Mouse (Mus musculus) heart, embryonic 16.5 days (tissue): ENCODE measurements around the gene Pdcd2l. TPM values are rescaled to one million over a fixed set of nuclear protein-coding genes. Genes with fewer than 3 reads are reported as not detected.
A peak's percentile ranks its signal among the peaks of the same experiment; 100 is the strongest.

ENCODE experiments used
- ATAC-seq: fragments of 200-750 bp; cut with Nextera tagmentation; replicated peaks from 2 replicates; pipeline ENCODE4 v1.8.0; 2017; ENCODE audit warnings: moderate number of reproducible peaks; ENCODE audit not compliant: insufficient read depth, low FRiP score; ENCODE audit errors: extremely low read depth
- H3K27ac ChIP-seq: fragments of 300-500 bp; sonication (generic); 2 replicates; pipeline ENCODE4 v1.5.1; 2014; ENCODE audit warnings: mild to moderate bottlenecking, low read length, control low read depth, moderate library complexity
- H3K27me3 ChIP-seq: fragments of 300-500 bp; sonication (generic); 2 replicates; pipeline ENCODE4 v1.6.1; 2014; ENCODE audit warnings: low read length, mixed read lengths; ENCODE audit not compliant: control insufficient read depth, insufficient read depth
- H3K36me3 ChIP-seq: fragments of 300-500 bp; sonication (generic); 2 replicates; pipeline ENCODE4 v1.6.1; 2014; ENCODE audit not compliant: control insufficient read depth, insufficient read depth
- H3K4me1 ChIP-seq: fragments of 300-500 bp; sonication (generic); 2 replicates; pipeline ENCODE4 v1.6.1; 2014; ENCODE audit warnings: low read length, mixed read lengths; ENCODE audit not compliant: control insufficient read depth, insufficient read depth
- H3K4me2 ChIP-seq: fragments of 300-500 bp; sonication (generic); 2 replicates; pipeline ENCODE4 v1.6.1; 2014; ENCODE audit warnings: low read depth, mild to moderate bottlenecking, control low read depth, low read length
- H3K4me3 ChIP-seq: fragments of 300-500 bp; sonication (generic); 2 replicates; pipeline ENCODE4 v1.5.1; 2014; ENCODE audit warnings: mild to moderate bottlenecking, control low read depth, low read length
- H3K9ac ChIP-seq: fragments of 300-500 bp; sonication (generic); 2 replicates; pipeline ENCODE4 v1.6.1; 2014; ENCODE audit warnings: low read length, control low read depth
- H3K9me3 ChIP-seq: fragments of 300-500 bp; sonication (generic); replicated peaks from 2 replicates; pipeline ENCODE4 v1.6.1; 2016; ENCODE audit warnings: low read length; ENCODE audit not compliant: control insufficient read depth
- WGBS: fragments of 180-500 bp; shearing (Covaris S2); extraction: QIAGEN DNeasy Blood & Tissue Kit; methylation state at CpG from one replicate; pipeline ENCODE4 v1.1.7; 2014; 5-methylcytosine and 5-hydroxymethylcytosine counted together
- polyA plus RNA-seq: library from polyadenylated mRNA; unstranded; fragments of >200 nt; fragmentation: Nextera tagmentation; extraction: Ambion mirVana; gene quantifications from 2 replicates; pipeline ENCODE4 v1.2.1, GENCODE M21; 2015

The Pdcd2l gene
- polyA plus RNA-seq, 1 experiment from 2014 or later = 59.5 TPM

DNA sequence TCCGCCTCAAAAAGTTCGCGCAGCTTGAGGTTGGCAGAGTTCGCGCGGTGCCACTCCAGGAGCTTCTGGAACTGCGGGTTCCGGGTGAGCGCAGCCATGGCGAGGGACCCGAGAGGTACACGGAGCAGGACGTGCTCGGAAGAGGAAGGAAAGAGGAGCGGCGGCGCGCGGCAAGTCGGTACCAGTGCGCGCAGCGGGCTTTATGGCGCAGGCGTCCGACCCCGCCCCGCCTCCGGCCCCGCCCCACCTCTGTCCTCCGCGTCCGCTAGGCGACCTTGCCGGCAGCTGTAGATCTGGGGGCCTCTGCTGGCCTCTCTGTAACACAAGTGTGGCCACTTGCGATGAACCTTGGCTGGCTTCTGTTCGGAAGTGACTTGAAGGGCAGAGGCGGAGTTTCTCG, 33.7 kb upstream of the Pdcd2l start, which contains the start of gene Gpi1:
TSS of gene Gpi1 (minus strand) at position 221 of the 400 bp plus-strand sequence.
- ATAC-seq = peak; percentile 75
- Histone ChIP-seq H3K4me1 (peaks cover 56% of the 10 kb centered on the region), H3K9ac (peak within 1 kb of the TSS; percentile 97), H3K4me3 (peak within 1 kb of the TSS; percentile 96), H3K27ac (peak within 1 kb of the TSS; percentile 98), H3K4me2 (peak within 1 kb of the TSS; percentile 87), H3K36me3 (peaks cover 32% of the 10 kb centered on the region), H3K27me3 (no peaks in the 10 kb centered on the region), H3K9me3 (no peaks in the 10 kb centered on the region)
- WGBS = under 1% methylated on average over 39 of the region's 39 CpGs

DNA sequence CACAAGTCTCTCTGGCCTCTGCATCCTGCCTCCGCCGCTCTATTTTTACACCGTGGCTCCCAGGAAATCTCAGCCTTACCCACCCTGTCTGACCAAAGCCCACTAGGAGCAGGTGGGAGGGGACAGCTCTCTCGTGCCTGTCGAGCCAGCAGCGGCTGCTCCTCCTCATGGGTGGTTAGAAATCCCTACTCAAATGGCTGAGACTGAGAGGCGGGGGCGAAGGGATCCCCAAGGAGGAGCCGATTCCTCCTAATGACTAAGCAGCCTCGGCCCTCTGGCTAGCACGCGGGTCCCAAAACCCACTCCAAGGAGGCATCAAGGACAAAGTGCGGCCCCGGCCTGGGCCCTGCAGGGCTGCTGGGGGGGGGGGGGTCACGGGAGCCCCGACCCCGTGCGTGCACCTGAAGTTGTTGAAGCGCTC, 33.2 kb upstream of the Pdcd2l start:
- H3K9me3 ChIP-seq = no peaks in the 10 kb centered on the region
- H3K27ac ChIP-seq = peak overlapping the region; percentile 98
- no peaks in the 10 kb centered on the region for H3K27me3 ChIP-seq
- peak; percentile 8; the same call in 1 of the 2 replicates for ATAC-seq
- H3K36me3 ChIP-seq = peaks cover 36% of the 10 kb centered on the region
- WGBS = under 1% methylated on average over 19 of the region's 19 CpGs
- H3K4me2 ChIP-seq = peak overlapping the region; percentile 87
- H3K4me1 ChIP-seq = peaks cover 57% of the 10 kb centered on the region
- peak overlapping the region; percentile 96 for H3K4me3 ChIP-seq
- H3K9ac ChIP-seq = peak overlapping the region; percentile 97

DNA sequence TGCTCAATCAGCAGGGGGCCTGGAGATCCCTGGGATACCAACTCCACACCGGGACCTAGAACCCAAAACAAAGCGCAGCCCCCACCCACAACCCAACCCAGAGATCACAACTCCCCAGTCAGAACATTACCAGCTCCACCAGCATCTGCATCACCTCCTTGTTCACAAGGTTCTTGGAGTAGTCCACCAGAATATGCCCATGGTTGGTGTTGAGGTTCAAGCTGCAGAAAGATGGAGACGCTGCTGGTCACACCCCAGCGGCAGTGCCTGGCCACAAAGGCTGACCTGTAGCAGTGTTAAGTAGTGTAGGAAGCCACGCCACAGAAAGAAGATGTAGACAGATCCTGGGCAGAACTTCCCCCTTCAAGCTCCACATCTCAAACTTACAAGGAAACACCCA, 32.7 kb upstream of the Pdcd2l start:
- Histone ChIP-seq H3K4me2 (peak overlapping the region; percentile 87), H3K27me3 (no peaks in the 10 kb centered on the region), H3K4me3 (peak overlapping the region; percentile 96), H3K9me3 (no peaks in the 10 kb centered on the region), H3K27ac (peak overlapping the region; percentile 98), H3K36me3 (peaks cover 40% of the 10 kb centered on the region), H3K4me1 (peaks cover 57% of the 10 kb centered on the region), H3K9ac (peak overlapping the region; percentile 97)
- ATAC-seq = no peak
- 7% methylated on average over 5 of the region's 5 CpGs for WGBS

- H3K36me3 ChIP-seq = peaks cover 45% of the 10 kb centered on the region
- H3K4me3 ChIP-seq = peak overlapping the region; percentile 96
- H3K27me3 ChIP-seq = no peaks in the 10 kb centered on the region
- H3K4me1 ChIP-seq = peaks cover 55% of the 10 kb centered on the region
- ATAC-seq = no peak
- 11% methylated on average over 8 of the region's 9 CpGs for WGBS
- H3K9ac ChIP-seq = peak overlapping the region; percentile 59
- peak overlapping the region; percentile 87 for H3K4me2 ChIP-seq
- H3K27ac ChIP-seq = peak overlapping the region; percentile 18
- no peaks in the 10 kb centered on the region for H3K9me3 ChIP-seq
Measured at GRCm38 (mm10) chr7:34228641-34229040, 32.2 kb upstream of the Pdcd2l start.

GRCm38 (mm10) chr7:34226846-34227245, 30.4 kb upstream of the Pdcd2l start:
- 84% methylated on average over 12 of the region's 12 CpGs for WGBS
- Histone ChIP-seq H3K27me3 (no peaks in the 10 kb centered on the region), H3K36me3 (peaks cover 63% of the 10 kb centered on the region), H3K9me3 (0 out of 2 replicates have a peak, but pooled peaks cover 2% of the 10 kb centered on the region), H3K4me3 (peak overlapping the region; percentile 35), H3K4me1 (peaks cover 43% of the 10 kb centered on the region), H3K9ac (no peak overlapping the region), H3K27ac (no peak overlapping the region), H3K4me2 (peak overlapping the region; percentile 50)
- no peak for ATAC-seq

- H3K9ac ChIP-seq = peak overlapping the region; percentile 30
- no peaks in the 10 kb centered on the region for H3K27me3 ChIP-seq
- H3K9me3 ChIP-seq = 0 out of 2 replicates have a peak, but pooled peaks cover 2% of the 10 kb centered on the region
- peak overlapping the region; percentile 35 for H3K4me3 ChIP-seq
- WGBS = 36% methylated on average over 8 of the region's 8 CpGs
- H3K36me3 ChIP-seq = peaks cover 66% of the 10 kb centered on the region
- peaks cover 43% of the 10 kb centered on the region for H3K4me1 ChIP-seq
- H3K4me2 ChIP-seq = peak overlapping the region; percentile 50
- no peak for ATAC-seq
- H3K27ac ChIP-seq = peak overlapping the region; percentile 21; the same call in 1 of the 2 replicates
Measured at GRCm38 (mm10) chr7:34226086-34226485, 29.6 kb upstream of the Pdcd2l start.

DNA sequence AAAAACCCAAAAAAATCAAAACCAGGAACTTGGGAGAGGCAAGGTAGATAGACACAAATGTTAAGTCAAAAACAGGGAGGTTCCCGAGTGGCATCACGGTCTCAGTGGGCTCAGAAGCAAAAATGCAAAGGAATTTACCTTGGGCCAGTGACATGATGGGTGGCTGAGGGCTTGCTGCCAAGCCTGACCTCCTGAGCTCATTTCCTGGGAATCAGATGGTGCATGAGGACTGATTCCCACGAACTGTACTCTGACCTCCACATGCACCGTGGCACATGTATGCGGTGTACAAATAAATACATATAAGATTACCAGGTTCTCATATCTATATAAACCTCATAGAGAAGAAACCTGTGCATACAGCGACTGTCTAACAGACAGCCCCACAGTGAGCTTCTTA, 27.8 kb upstream of the Pdcd2l start:
- Histone ChIP-seq H3K4me2 (no peak overlapping the region), H3K27ac (no peak overlapping the region), H3K9me3 (0 out of 2 replicates have a peak, but pooled peaks cover 2% of the 10 kb centered on the region), H3K27me3 (no peaks in the 10 kb centered on the region), H3K9ac (no peak overlapping the region), H3K4me1 (peaks cover 40% of the 10 kb centered on the region), H3K36me3 (peaks cover 84% of the 10 kb centered on the region), H3K4me3 (no peak overlapping the region)
- 80% methylated on average over 6 of the region's 6 CpGs for WGBS
- no peak for ATAC-seq

GRCm38 (mm10) chr7:34222340-34222739, 25.9 kb upstream of the Pdcd2l start:
- Histone ChIP-seq H3K4me1 (peaks cover 22% of the 10 kb centered on the region), H3K9me3 (0 out of 2 replicates have a peak, but pooled peaks cover 2% of the 10 kb centered on the region), H3K27ac (no peak overlapping the region), H3K36me3 (peaks cover 90% of the 10 kb centered on the region), H3K4me3 (no peak overlapping the region), H3K4me2 (no peak overlapping the region), H3K27me3 (no peaks in the 10 kb centered on the region), H3K9ac (no peak overlapping the region)
- no peak for ATAC-seq
- WGBS = 93% methylated on average over 10 of the region's 10 CpGs

- Histone ChIP-seq H3K27me3 (no peaks in the 10 kb centered on the region), H3K27ac (no peak overlapping the region), H3K9me3 (0 out of 2 replicates have a peak, but pooled peaks cover 2% of the 10 kb centered on the region), H3K9ac (no peak overlapping the region), H3K4me1 (peaks cover 16% of the 10 kb centered on the region), H3K36me3 (peaks cover 88% of the 10 kb centered on the region), H3K4me2 (no peak overlapping the region), H3K4me3 (no peak overlapping the region)
- no peak for ATAC-seq
- 75% methylated on average over 9 of the region's 9 CpGs for WGBS
Measured at GRCm38 (mm10) chr7:34221594-34222250, 25.3 kb upstream of the Pdcd2l start.
